Mouse (Mus musculus): ENCODE measurements around the gene Pou6f1.

The Pou6f1 gene

DNA sequence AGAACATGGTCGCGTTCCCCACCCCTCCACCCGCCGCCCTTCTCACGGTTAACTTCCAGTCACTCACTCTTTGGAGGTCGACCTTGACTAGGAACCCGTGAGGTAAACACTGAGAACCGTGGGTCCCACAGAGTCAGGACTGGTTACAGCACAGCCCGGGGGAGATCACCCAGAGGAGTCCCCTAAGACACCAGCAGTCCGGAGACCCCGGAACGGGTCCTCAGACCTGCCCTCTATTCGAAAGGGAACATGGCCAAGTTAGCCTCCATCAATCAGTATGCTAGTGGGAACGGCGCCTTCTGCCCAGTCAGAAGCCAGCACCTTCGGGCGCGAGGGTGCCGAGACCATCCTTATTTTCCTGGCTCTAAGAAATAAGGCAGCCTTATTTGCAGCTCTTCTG is 16.4 kb upstream of the Pou6f1 start:
- peak in 1 of 2 experiments; percentile 74 for DNase-seq

DNA sequence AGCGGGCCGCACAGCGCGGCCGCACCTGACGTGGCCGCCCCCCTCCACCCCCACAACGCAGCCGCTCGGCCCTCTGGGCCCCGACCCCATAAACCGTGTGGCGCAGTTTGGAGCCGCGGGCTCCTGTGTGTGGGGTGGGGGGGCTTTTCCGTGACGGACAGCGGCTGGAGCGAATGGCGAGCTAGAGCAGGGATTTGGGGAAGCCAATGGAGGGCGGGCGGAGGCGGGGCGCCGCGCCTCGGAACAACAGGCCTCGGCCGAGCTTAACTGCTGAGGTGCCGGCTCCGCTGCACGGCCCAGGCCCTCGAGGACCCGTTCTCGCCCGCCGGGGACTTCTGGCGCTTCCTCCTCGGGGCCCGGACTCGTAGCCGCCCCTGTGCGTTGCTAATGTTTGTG is 16.0 kb upstream of the Pou6f1 start:
- DNase-seq, result peak; percentile 98 to 99

DNA sequence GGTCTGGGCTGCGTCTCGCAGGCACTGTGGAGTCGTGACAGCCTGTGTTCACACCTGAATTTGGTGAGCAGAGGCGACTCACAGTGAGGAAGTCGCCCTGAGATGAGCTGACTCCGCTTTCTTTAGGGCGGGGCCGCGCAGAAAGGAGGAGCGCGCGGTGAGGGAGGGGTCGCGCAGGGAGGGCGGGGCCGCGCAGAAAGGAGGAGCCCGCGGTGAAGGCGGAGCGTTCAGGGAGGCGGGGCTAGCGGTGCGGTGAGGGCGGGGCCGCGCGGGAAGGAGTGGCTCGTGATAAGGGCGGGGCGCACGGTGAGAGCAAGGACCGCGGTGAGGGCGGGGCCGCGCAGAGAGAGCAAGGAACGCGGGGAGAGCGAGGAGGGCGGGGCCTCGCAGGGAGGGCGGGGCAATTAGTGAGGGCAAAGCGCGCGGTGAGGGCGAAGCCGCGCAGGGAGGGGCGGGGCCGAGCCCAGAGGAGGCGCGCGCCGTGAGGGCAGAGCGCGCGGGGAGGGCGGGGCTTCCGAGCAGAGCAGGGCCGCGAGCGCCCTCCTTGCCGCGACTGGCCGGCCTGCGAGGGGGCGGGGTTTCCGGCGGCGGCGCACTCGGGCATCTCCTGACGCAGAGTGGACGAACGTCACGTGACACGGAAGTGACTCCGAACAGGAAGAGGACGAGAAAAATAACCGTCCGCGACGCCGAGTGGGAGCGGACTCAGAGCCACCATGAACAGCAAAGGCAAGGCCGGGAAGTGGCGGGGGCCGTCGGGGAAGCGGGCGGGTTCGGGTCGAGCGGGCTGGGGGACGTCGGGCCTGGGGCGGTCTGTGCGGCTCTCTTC is 15.4 kb upstream of the Pou6f1 start, which contains the start of gene Dazap2:
Gene Dazap2 (plus strand): TSS at position 354 of the 829 bp plus-strand sequence.
- DNase-seq, result peak; percentile 99

DNA sequence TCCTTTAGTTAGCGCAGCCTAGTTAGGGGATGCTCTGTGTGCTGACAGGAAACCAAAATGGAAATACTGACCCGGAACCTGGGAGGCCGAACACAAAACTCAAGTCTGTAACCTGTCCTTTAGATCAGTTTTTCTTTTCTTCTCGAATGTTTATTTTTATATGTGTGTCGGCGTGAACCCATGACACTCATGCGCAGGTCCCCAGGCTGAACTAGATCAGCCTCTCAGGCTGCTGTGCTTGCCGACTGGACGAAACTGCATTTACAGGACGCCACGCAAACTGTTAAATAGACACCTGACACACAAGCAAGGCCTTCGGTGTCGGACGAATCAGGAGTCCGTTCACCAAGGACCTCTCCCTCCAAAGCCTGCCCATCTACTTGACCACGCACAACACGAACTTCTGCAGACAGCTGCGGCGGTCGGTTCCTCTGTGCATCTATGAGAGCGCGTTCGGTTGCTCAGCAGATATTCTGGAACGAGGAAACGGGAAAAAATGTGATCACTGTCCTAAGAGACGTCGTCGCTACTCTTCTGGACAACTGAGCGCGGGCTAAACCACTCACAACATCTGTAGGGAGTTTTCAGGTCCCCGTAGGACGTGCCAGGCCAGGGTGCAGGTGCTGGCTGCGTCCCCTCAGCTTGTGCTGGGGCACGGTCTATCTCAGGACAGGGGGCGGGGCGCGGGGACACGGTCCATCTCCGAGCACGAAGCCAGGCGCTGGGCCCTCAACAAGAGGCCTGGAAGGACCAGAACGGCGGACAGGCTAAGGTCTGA is 14.6 kb upstream of the Pou6f1 start:
- no peak for DNase-seq

DNA sequence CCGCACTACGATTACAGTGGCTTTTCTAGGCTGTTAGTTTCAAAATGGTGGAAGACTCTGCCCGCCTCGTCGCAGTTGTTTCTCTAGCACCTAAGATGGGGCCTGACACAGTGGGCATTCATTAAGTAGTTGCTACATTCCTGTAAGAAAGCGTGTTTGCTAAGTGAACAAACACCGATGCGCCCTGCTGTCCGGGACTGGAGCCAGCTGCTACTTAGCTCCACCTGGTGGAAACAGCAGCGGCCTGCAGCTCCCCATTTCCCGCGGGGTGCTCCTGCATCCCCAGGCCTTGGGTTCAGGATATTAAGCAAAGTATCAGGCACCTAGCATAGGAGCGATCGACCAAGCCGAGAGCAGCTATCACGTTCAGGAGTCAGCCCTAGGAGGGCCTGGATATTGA is 13.8 kb upstream of the Pou6f1 start:
- peak; percentile 88 to 92 for DNase-seq

DNA sequence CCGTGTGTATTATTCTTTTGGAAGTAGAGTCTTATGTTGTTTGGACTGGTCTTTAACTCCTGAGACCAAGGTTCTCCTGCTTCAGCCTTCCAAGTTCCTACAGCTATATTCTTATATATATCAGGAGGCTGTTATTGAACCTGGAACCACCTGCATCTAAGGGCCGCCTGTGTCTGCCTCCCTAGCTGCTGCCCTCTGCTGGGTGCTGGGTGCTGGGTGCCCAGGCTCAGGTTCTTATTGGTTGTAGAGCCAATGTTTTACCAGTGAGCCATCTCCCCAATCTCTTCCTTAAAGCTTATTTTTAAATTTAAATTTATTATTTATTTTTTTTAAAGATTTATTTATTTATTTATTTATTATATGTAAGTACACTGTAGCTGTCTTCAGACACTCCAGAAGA is 12.6 kb upstream of the Pou6f1 start:
- DNase-seq, result peak; percentile 45 to 54

DNA sequence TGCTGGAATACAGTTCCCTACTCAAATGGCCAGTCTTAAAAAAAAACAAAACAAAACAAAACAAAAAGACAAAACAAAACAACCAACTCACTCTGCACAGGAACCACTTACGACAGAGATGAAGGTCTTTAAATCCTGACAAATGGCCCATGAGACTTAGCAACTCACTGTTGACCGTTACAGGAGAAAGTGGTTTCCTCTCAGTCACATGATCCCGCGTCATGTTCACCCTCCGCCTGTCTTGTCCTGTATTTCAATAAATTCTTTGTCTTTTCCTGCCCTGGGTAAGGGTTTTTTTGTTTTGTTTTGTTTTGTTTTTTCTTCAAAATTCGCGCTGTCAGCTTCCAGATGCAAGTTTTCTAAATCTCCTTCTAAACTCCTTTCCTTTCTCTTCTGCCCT is 12.2 kb upstream of the Pou6f1 start:
- no peak for DNase-seq

DNA sequence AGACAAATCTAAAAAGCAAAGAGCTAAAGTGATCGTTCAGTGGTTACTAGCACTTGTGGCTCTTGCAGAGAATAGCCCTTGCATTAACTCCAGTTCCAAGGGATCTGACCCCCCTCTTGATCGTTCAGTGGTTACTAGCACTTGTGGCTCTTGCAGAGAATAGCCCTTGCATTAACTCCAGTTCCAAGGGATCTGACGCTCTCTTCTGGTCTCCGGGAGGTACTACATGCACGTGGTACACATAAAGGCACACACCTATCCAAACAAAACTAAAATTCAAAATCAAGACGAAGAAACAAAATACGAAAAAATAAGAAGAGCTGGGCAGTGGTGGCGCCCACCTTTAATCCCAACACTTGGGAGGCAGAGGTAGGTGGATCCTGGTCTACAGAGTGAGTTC is 6.9 kb upstream of the Pou6f1 start:
- peak in 1 of 2 experiments; percentile 36 for DNase-seq

DNA sequence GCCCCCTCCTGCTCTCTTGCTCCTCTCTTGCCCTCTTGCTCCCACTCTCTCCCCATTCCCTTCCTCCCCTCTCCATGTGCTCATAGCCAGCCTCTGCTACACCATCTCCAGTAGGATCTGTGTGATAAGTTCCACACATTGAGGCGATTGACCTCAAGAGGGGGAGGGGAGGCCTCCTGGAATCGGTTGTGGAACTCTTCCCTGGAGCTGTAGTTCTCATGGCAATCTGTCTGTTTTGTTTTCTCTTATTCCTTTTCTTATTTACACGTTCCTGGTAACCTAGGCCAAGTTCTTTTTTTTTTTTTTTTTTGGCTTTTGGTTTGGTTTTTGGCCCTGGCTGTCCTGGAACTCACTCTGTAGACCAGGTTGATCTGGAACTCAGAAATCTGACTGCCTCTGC is 1.9 kb upstream of the Pou6f1 start:
- no peak for DNase-seq

DNA sequence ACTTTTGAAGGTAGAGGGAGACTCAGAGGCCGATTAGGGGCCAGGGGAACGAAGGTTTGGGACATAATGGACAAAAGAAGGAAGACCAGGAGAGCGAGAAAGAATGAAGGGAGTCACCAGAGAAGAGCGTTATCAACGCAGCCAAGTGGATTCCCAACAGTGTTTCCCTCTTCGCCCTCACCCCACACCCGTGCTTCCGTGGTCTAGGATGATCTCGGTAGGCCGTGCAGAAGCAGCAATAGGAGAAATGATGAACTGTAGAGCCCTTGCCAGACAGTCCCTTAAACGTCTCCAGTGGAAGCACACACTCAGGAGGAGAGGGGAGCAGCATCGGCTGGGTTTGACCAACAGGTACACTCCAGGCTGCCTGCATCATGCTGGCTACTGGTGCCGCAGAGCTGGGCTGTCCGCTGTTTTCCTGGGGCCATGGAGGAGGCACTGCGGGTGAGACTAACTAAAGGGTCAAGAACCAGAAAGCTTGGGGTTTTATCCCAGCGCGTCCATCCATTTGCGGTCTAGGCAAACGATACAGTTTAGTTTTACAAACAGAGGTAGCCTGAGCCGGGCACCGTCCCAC is 1.0 kb upstream of the Pou6f1 start:
- DNase-seq, result no peak

DNA sequence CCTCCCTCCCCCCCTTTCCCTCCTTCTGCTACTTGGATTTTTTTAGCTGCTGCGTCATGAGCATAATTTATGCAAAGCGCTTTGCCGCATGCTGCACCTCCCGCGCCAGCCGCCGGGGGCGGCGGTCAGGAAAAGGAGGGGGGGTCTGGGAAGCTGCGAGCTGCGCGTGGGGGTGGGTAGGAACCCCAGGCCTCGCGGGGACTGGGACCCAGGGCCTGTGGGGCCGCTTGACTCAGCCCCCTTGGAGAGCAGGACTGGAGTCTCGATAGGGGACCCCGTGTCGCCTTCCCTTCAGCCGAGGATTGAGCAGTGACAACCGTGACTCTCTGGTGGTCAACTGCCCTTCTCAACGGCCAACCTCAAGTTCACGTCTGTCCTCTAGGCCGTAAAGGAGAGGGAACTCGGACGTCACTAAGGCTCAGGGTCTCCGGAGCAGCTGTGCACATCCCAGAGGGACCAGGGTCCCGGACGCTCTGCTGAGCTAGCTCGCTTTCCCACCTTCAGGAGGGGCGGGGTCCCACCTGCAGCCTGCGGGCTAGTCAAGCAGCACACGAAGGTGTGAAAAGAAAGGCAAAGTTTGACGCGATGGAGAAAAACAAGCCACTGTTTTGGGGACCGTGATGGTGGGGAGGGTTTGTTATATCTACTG is 387 bp upstream of the Pou6f1 start:
- DNase-seq, result peak; percentile 91

DNA sequence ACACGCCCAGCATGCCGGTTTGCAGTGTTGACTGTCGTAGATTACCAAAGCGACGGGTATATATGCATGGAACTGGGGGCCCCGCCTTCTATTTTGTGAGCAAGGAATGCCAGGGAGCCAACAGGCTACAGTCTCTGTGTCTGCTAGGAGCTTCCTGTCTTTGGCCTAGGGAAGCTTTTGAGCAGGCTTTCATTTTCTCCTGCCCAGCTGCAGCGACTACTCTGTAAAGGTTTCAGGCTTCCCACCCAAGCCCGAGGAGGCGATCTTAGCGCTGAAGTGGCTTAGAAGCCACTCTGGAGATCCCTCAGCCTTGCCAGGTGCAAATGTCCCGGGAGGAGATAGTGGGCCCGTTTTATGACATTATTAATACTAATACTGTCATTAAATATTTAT is 905 bp downstream of the Pou6f1 start:
- peak; percentile 57 to 67 for DNase-seq

DNA sequence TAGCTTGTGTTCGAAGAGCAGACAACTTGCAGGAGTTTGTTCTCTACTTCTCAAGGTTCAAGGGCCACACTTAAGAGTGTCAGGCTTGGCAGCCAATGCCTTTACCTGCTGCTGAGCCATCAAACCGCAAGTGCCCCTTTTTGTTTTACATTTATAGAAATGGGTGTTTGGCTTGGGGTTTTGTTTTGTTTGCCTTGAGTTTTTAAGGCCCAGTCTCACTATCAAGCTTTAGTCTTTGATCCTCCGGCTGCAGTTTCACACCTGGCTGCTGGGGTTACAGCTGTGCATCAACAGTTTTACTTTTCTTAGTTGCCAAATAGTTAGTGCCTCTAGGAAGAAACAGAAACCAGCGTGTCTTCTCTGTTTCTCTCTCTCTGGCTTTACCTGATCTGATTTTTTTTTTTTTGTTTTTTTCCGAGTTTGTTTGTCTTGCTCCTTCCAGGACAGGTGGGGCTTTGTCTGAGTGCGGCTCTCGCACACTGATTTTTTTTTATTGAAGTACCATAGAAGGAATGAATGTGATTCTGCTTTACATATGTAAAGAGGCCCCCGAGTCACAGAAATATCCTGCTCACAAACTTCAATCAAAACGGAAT is 1.4 kb downstream of the Pou6f1 start:
- DNase-seq, result no peak

DNA sequence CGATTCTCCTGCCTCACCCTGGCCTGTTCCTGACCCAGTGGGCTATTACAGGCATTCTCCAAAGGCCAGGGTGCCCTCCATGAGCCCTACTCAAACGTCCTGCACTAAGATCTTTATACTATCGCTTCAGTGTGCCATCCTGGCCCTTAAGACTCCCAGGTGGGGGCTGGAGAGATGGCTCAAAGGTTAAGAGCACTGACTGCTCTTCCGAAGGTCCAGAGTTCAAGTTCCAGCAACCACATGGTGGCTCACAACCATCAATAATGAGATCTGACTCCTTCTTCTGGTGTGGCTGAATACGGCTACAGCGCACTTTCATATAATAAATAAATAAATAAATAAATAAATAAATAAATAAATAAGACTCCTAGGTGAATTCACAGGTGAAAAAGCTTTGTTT is 7.0 kb downstream of the Pou6f1 start:
- DNase-seq, result no peak

DNA sequence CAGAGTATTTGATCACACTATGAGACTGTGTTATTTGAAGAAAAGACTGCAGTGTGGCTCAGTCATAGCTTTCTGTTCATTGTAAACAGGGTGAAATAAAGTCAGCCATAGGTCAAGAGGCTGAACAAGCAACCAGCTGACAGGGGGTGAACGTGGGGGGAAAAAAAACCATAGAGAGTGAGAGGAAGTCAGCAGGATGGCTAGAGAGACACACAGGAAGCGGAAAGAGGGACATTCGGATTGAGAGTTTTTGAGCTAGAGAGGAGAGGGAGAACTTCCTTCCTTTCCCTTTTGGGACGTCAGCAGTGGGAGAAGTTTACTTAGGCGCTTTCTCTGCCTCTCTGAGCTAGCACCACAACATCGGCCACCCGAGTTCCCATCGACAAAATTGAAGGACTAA is 9.3 kb downstream of the Pou6f1 start:
- DNase-seq, result no peak

DNA sequence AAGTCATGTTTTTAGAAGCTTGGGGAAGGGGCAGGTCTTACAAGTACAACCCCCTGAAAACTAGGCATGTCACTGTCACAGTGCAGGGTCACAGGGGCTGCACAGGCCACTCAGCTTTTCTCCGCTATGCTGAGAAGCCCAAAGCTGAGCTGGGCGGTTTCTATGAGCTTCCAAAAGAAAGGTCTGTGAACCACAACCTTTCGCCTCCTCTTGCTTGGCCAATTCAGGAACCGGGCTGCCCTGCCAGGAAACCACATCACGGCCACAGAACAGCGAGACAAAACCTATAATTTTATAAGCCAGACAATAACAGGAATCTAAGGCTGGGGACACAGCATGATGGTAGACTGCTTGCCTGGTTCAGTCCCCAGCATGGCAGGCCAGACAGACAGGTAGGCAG is 11.5 kb downstream of the Pou6f1 start:
- DNase-seq, result no peak

DNA sequence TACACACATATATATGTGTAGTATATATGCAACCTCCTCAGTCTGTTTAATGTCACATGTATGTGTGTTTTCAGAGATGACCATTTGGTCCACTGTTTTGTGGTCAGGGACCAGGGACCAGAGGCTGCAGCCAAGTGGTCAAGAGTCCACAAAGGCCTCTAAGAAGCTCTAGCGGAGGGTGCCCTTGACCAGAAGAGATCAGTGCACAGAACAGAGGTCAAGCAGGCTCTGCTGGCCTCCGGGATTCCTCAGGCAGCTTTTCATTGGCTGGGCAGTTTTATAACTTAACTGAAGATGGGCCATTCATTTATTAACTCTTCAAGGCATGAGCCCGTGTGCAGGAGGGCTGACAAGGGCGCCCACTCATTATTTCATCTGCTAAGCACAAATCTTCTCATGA is 12.6 kb downstream of the Pou6f1 start:
- DNase-seq, result no peak

DNA sequence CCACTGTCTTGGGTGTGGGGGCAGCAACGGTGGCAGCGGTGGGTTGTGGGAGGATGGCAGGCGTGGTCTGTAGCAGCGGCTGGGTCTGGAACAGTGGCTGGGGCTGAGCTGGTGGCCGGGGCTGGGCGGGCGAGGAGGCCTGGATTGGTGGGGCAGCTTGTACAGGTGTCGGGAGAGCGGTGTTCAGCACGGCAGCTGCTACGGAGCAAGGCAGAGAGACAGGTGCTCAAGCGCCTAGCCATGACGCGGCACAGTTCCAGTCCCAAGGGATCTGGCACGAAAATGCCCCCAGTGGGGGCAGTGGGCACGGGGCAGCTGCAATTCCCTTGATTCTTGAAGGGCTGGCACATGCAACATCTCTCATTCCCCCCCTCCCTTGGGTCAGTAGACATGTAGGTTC is 13.9 kb downstream of the Pou6f1 start:
- DNase-seq, result no peak

DNA sequence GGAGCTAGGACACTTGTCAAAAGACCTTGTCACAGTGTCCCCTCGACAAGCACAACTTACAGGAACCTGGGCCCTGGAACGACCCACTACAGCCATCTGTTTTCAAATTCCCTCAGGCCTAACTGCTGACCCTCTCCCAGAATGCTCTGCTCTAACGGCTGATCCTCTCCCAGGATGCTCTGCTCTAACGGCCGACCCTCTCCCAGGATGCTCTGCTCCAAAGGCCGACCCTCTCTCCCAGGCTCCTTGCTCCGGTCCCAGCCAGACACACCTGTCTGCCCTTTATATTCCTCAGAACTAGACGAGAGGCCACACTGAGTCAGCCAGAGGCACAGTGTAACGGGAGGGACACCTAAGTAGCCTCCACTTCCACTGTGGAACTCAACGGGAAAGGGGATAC is 19.7 kb downstream of the Pou6f1 start:
- DNase-seq, result no peak

DNA sequence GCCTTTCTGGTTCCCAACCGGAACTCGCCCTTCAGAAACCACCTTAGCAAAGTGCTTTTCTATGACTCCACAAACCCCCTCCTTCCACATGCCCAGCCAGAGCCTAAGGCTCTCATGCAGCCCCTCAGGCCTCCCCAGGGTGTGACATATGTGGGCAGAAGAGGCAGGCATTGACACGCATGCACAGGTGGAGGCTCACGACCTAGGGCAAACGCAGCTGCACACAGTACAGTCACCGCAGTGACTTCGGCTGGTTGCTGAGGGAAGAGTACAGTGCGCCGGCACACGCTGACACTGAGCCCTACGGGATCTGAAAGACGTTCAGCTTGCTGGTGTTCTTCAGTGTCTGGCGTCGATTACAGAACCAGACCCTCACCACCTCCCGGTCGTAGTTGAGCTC is 21.8 kb downstream of the Pou6f1 start:
- no peak for DNase-seq

DNA sequence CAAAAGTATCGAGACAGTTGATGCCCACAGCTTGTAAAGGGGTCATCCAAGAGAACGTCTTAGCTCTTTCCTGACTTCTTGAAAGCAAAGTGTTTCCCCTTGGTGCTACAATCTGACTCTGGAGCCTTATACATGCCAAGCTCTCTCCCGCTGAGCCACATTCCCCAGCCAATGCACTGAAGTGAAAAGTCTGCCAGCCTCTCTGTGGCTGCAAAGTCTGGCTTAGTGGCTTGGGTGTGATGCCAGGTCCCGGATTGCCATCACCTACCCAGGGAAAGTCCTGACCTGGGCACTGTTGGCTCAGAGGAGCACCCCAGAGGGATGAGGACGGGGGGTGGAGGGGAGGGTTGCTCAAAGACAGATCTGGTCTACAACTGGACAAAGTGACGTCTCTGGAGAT is 23.0 kb downstream of the Pou6f1 start:
- DNase-seq, result peak; percentile 49 to 58

DNA sequence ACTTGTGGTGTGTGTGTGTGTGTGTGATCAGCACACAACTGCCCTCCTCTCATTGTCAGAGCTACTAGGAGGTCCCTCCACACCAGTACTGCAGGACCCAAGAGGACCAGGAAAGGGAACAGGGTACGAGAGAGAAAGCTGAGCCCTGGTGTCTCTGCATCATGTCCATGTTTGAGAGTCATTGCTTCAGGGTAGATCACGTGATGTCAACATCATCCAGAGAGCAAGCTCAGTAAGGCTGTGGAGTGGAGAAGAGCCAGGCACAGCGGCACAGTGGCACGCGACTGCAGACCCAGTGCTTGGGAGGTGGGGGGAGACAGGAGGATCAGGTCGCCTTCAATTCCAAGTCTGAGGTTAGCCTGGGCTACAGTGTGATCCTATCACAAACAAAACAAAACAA is 23.4 kb downstream of the Pou6f1 start:
- DNase-seq, result no peak

DNA sequence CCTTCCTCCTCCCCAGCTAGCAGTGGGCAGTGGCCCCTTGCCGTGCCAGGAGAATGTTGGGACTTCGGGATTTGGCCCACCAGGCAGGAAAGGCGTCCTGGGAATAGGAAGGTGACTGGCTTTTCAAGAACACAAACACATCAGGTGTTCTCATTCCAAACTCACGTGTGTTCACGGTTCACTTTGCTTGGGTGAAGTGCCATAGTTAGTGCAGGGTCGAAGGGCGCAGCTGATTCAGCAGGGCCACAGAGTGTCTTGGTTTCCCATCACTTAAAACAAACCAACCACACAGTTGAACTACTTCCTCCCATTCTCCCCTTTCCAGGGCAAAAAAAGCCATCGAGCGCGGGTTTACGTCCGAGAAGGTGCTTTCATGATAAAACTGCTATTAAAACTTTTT is 24.4 kb downstream of the Pou6f1 start:
- DNase-seq, result no peak
